Mouse (Mus musculus): ENCODE measurements around the gene Alkbh6.

GRCm38 (mm10) chr7:30347828-30348227 is 39.3 kb downstream of the Alkbh6 start:
- TF ChIP-seq CTCF (IDR thresholded peaks at IDR 0.05; ENCODE audit: control insufficient read depth, insufficient read depth, low read length) (peak; percentile 71), POLR2A (IDR thresholded peaks at IDR 0.05; ENCODE audit: borderline replicate concordance, control insufficient read depth, low read depth, low read length) (0 out of 2 replicates have a peak, but pooled peaks have one; percentile 6)
